Mouse (Mus musculus) urinary bladder, adult 18-20 months (tissue): ENCODE measurements around the gene Gli1.
A peak's percentile ranks its signal among the peaks of the same experiment; 100 is the strongest.

Experiments used
- DNase-seq, 2 experiments: peaks; one replicate each; pipeline ENCODE4 v3.0.0; 2022; ENCODE audit warnings: low spot score in 2 of 2, mixed read lengths in 2 of 2

Gli1 gene

GRCm38 (mm10) chr10:127346173-127346572, 4.4 kb upstream of the Gli1 start:
- DNase-seq, result no peak

DNA sequence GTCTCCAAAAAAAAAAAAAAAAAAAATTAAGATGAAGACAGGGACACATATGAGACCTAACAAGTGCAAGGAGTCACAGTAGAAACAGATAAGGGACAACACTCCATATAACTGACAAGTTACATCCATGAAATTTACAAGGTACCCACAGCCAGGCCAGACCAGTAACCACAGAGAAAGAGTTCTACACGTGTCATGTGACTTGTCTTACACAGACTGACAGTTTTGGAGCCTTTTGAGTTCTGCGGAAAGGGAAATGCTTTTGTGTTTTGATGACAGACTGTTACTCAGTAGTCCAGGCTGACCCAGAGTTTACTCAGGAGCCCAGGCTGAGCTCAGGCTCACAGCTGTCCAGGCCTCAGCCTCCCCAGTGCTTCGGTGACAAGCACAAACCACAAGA, 1.3 kb upstream of the Gli1 start:
- DNase-seq, result no peak

DNA sequence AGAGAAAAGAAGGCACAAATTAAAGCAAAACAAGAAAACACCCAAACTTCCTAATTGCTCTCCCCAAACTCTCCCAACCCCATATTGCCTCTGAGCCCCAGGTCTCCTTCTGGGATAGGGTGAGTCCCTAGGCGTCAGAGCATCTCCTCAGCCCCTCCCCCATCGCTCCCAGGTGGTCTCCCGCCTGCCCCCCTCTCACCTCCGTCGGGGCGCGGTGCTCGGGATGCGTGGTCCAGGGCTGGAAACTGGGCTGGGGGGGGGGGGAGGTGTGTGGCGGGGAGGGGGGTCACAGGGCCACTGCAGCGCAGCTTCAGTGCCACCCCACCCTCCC, 449 bp downstream of the Gli1 start:
- DNase-seq, result no peak

GRCm38 (mm10) chr10:127340577-127341359, 1.0 kb downstream of the Gli1 start:
- no peak for DNase-seq

DNA sequence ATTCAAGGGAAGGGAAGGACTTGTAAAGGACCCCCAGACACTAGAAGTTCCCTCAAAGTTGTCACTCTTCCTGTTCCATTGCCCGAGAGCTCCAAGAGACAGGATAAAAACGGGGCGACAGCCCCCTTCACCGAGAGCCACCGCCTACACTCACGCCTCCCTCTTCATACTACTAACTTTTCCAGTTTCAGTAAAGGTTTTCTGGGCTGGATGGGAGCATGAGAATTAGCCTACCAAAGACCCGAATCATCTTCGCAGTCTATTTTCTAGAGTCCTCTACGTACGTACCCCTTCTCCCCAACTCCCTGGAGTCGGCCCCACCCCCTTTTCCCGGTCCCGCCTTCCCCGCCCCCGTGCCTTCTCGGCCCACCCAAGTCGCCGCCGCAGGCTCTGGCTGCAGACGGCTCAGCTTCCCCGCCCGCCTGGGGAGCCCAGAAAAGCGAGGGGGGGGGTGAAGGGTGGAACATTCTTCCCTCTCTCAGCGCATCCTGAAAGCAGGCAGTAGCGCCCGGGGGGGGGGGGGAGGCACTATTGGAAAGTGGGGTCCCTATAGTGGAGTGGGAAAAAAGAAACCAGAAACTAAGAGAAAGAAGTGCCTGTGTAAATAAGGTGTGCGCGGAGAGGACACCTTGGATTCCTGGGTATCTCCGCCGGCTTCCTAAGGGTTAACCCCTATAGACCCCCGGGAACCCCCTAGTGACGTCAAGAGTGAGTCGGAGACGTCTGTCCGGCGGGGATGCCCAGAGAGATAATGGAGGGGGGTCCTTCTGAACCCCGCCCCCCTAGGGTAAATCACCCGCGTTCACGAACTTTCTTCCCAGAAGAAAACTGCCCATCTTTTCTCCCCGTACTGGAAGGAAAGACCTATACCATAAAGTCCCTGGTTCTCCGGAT, 1.8 kb downstream of the Gli1 start:
- no peak for DNase-seq

DNA sequence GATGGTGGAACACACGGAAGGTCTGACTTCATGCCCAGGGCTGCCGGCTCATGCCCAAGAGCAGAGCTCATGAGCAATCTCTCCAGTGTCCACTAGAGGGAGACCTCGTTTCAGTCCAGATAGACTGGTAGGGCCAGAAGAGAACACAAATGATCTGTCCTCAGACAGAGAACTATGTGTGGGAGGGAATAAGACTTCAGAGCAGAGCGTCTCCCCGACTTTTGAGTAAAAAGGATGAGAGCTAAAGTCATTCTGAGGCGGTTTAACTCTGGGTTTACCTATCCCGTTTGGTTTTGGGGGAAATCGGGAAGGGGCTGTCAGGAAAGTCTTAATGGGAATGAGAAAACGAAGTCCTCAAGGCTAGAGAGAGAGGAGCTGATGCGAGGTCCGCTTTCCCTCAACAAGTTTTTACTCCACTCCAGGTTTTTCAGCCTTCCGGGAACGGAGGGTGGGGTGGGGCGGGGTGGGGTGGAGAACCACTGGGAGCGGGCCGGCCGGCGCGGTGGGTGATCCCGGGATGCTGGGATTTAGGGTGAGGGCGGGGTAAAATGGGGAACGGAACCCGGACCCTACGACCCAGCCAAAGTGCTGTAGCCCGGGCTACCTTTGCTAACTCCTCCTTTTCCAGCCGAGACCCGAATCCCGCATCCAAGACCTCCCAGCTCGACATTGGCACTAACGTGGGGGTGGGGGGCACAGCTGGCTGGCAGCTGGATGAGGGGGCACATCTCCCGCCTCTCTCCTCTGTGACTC, 2.7 kb downstream of the Gli1 start:
- peak; percentile 57 to 78 for DNase-seq

DNA sequence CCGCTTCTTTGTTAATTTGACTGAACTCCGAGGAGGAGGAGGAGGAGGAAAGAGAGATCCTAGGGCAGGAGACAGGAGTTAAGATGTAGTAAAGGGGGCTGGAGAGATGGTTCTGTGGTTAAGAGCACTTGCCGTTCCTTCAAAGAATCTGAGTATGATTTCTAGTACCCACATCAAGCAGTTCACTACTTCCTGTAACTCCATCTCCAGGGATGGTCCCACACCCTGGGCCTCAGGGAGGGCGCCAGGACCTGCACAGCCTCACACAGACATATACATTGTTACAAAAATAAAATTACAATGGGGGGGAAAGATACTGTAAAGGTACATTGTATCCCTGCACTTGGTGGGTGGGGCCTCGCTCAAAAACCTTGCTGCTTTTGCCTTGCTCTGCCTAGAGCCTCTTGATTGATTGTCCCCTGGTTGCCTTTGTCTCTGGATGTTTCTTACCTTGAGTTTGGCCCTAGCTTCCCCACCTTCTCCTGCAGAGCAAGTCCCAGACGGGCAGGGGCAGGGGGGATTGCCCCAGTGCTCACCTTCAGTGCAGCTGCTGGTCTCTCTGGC, 4.2 kb downstream of the Gli1 start:
- no peak for DNase-seq

DNA sequence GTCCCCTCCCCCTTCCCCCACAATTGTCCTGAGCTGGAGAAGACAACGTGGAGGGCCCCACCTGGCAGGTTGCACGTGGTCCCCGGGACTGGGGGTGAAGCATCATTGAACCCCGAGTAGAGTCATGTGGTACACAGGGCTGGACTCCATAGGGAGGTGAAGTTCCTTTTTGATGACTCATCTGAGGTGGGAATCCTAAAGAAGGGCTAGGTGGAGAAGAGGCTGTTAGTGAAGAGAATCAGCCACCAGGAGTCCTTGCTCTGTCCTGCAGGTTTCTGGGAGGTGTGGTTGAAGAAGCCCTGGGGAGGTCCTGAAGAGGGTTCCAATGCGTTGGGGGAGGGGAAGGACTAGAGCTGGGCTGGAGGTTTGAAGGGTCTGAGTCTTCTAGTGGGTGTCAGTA, 4.8 kb downstream of the Gli1 start:
- no peak for DNase-seq

- DNase-seq, result no peak
Measured at GRCm38 (mm10) chr10:127335271-127335670, 6.5 kb downstream of the Gli1 start.

DNA sequence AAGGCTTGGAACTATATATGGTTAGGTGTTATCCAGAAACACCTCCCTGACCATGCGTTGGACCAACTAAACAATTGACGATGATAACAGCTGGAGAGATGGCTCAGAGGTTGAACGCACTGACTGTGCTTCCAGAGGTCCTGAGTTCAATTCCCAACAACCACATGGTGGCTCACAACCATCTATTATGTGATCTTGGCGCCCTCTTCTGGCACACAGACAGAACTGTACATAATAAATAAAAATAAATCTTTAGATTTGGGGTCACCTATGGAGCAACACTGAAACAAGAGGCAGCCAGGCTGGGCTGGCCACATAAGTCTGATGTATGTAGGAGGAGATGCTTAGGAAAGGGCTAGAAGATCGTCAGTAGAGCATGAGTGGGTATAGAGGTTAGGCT, 8.6 kb downstream of the Gli1 start:
- no peak for DNase-seq

DNA sequence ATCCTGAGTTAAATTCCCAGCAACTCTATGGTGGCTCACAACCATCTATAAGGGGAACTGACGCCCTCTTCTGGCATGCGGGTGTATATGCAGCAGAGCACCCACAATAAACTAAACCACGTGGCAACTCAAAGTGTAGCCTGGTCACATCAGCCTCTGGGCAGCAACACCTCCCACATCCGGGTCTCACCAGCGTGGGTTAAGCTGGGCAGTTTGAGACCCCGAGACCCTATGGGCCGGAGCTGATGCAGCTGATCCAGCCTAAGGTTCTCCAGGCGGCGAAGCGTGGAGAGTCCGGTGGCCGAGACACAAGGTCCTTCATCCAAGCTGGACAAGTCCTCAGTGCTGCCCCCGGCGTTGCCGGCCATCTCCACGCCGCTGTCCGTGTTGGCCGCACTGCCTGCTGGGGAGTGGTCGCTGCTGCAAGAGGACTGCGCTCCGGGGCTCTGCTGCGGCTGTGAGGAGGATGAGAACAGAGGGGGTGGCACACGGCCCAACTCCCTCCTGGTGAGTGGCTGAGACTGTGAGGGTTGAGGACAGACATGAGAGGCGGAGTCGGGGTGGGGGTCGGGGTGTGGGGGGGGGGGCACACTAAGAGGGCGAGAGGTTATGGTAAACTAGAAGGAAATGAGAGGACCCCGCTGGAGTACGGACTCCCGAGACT, 9.4 kb downstream of the Gli1 start:
- no peak for DNase-seq

DNA sequence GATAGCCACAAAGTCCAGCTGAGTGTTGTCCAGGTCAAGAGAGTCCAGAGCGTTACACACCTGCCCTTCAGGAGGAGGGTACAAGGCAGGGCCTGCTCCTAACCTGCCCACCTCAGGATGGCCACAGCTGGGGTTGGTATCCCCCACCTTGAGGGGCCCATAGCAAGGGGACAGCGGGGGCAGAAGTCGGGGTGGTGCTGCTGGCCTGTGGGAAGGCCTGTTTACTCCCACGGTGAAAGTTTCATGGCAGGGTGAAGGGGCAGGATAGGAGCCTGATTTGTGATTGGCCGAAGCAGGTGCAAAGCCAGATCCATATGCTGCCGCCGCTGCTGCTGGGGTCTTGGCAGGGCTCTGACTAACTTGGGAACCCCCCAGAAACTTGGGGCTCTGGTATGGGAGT, 11.6 kb downstream of the Gli1 start:
- DNase-seq, result no peak

GRCm38 (mm10) chr10:127327461-127328145, 14.2 kb downstream of the Gli1 start:
- DNase-seq, result no peak

DNA sequence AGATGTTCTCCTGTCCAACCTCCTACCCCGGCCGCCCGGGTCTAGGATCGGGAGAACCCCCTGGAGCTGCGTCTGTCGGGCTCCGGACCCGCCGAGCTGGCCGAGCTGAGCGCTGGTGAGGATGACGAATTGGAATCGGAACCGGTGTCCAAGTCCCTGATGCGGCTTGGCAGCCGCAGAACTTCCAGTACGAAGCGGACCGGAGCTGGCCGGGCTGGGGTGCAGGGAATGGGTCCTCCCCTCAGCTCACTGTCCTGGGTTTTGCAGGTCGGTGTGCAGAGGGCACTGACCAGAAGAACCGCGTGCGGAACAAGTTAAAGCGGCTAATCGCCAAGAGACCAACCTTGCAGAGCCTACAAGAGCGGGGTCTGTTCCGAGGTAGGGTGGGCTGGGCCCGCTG, 14.9 kb downstream of the Gli1 start:
- DNase-seq, result no peak

DNA sequence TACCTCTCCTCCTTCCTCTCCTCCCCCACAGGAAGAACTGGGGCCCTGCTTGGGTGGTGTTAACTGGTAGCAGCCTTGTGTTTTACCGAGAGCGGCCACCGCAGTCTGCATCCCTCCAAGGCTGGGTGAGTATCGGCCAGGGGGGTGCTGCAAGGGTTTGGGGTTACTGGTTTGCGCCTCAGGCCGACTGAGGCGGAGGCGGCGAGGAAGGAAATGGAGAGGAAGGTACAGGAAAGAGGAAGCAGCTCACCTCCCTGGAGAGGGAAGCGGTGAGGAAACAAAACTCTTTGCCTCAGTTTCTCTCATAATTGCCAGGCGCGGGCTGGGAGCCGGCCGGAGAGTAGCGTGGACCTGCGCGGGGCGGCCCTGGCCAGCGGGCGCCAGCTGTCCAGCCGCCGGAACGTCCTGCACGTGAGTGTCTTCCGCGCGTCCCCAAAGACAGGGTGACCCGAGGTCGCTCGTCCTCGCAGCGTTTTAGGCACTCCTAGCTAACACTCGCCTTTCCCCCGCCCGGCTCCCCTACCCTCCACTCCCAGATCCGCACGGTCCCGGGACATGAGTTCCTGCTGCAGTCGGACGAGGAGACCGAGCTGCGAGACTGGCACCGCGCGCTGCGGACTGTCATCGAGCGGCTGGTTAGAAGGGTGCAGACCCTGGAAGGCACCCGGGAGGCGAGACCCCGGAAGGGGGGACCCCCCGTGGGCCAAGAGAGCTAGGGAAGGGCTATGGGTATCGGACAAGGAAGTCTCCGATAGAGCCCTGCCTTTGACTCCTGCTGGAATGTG, 15.6 kb downstream of the Gli1 start:
- peak in 1 of 2 experiments; percentile 54 for DNase-seq

GRCm38 (mm10) chr10:127325454-127326016, 16.2 kb downstream of the Gli1 start:
- no peak for DNase-seq

- peak in 1 of 2 experiments; percentile 35 for DNase-seq
Measured at GRCm38 (mm10) chr10:127324495-127324894, 17.3 kb downstream of the Gli1 start.

DNA sequence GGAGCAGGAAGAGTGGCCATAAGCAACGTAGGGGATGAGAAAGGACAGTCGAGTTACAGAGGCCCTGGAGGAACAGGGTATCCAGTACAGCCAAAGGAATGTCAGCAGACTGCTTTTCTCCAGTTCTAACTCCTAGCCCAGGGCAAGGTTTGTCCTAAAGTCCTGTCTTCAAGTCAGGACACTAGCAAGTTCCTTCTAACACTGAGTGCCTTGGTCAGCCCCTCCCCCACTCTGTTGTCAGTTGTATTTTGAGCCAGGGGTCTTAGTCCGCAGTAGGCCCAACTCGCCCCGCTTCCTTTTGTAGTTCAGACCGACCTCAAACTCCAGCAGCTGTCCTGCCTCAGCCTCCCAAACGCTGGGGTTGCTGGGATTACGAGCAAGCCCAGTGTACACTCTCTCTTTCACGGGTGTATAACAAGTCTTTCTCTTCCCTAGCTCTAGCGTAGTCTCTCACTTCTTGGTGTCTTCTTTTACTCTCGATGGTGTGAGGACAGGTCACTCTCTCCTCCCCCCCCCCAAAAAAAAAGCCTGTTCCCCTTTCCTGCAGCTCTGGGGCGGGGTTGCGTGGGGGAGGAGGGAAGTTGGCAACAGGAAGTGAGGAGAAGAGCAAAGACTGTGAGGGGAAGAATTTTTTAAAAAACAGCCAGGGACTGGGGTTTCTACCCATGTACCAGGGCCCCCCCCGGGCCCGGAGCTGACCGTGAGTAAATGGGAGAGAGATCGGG, 18.5 kb downstream of the Gli1 start:
- DNase-seq, result no peak

DNA sequence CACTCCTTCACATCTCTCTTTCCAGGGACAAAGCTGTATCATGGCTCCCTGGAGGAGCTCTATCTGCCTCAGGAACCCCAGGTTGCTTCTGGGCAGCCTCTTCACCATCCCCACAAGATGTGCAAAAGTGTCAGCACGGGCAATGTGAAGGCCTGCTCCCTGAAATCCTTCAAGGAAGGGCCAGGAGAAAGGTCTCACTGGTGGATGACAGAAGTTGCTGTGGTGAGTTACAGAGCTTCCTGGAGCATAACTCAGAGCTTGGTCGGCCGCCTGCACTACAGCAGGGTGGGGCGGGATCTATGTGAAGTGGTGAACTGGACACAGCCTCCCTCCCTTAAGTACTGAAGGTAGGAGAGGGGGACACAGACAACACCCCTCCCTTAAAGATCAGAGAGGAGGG, 19.1 kb downstream of the Gli1 start:
- DNase-seq, result no peak
